Mouse (Mus musculus) cerebellum, postnatal 4 days (tissue): ENCODE measurements around the gene Dmrt3.

ENCODE experiments used
- DNase-seq, 2 experiments: peaks; one replicate each; pipeline ENCODE4 v3.0.0; 2022; ENCODE audit warnings: low spot score in 2 of 2, mixed read lengths in 1 of 2

The Dmrt3 gene

GRCm38 (mm10) chr19:25610015-25610410, at the start of gene Dmrt3:
Dmrt3 (plus strand) TSS chr19:25610301.
- DNase-seq = no peak

GRCm38 (mm10) chr19:25564430-25564829, 45.7 kb upstream of the Dmrt3 start:
- DNase-seq = no peak

GRCm38 (mm10) chr19:25569778-25570177, 40.3 kb upstream of the Dmrt3 start:
- no peak for DNase-seq

GRCm38 (mm10) chr19:25574431-25574830, 35.7 kb upstream of the Dmrt3 start:
- DNase-seq = no peak

- DNase-seq = no peak
Observed at GRCm38 (mm10) chr19:25574981-25575814, 34.9 kb upstream of the Dmrt3 start.

GRCm38 (mm10) chr19:25578358-25578757, 31.7 kb upstream of the Dmrt3 start:
- DNase-seq = no peak

GRCm38 (mm10) chr19:25579440-25579839, 30.7 kb upstream of the Dmrt3 start:
- DNase-seq = no peak

- DNase-seq = no peak
Observed at GRCm38 (mm10) chr19:25597717-25598232, 12.3 kb upstream of the Dmrt3 start.

GRCm38 (mm10) chr19:25598626-25599025, 11.5 kb upstream of the Dmrt3 start:
- DNase-seq = no peak

GRCm38 (mm10) chr19:25601966-25602365, 8.1 kb upstream of the Dmrt3 start:
- DNase-seq = no peak

- no peak for DNase-seq
Observed at GRCm38 (mm10) chr19:25607461-25608205, 2.5 kb upstream of the Dmrt3 start.

GRCm38 (mm10) chr19:25608206-25608580, 1.9 kb upstream of the Dmrt3 start:
- DNase-seq = no peak

GRCm38 (mm10) chr19:25608961-25609850, 895 bp upstream of the Dmrt3 start:
- DNase-seq = no peak

- DNase-seq = no peak
Observed at GRCm38 (mm10) chr19:25610411-25611111, 460 bp downstream of the Dmrt3 start.

- no peak for DNase-seq
Observed at GRCm38 (mm10) chr19:25611116-25611515, 1.0 kb downstream of the Dmrt3 start.

GRCm38 (mm10) chr19:25611876-25612805, 2.0 kb downstream of the Dmrt3 start:
- DNase-seq = no peak

GRCm38 (mm10) chr19:25612806-25613295, 2.8 kb downstream of the Dmrt3 start:
- DNase-seq = no peak

GRCm38 (mm10) chr19:25613476-25614300, 3.6 kb downstream of the Dmrt3 start:
- no peak for DNase-seq

GRCm38 (mm10) chr19:25615889-25616288, 5.8 kb downstream of the Dmrt3 start:
- no peak for DNase-seq
